ENCODE assay signal across 18 mouse cellular contexts in the genomic region with DNA sequence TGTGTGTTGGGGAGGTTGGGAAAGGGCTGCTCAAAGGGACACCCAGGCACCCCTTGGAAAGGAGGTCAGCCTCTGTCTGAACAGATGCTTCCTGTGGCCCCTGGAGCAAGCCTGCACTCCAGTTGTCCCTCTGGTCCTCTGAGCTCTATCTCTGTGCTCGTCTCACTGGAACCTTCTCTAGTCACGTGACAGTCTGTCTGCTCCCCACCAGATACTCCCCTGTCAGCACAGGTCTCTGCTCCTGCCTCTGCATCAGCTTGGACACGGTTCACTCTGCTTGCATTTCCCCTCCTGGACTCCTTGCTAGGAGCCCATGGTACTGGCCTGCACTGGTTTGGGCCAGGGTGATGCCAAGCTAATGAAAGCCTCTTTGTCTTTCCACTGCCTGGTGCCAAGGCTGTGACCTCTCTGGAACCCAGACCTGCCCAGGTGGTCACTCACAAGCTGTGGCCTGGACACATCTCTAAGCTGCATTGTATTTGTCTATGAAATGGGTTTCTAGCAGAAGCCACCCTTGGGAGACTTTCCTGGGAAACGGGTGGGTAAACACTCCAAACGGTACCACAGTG. TPM values are rescaled to one million over a fixed set of nuclear protein-coding genes. Genes with fewer than 3 reads are reported as not detected.
DNase-seq lines count a peak whose midpoint lies in the region; ATAC-seq and TF ChIP-seq lines count a peak whose summit lies in the region.
"Had no signal": no experiment of that assay in that cellular context is flagged by ENCODE, and none has a peak within 500 bp of the region (broad histone marks: within the 10 kb centered on the region; RNA-seq: fewer than 3 reads in every experiment).

No protein-coding gene starts in this region.

- DNase-seq in cerebellum, adult 2 months = peak; percentile 44 to 45
- no peak for DNase-seq in cerebellum, postnatal 14 days
- DNase-seq in layer of hippocampus, adult 2 months (ENCODE audit: low spot score in 2 of 2) = no peak
- no peak for DNase-seq in layer of hippocampus, adult 18-20 months (ENCODE audit: low spot score in 2 of 2)
- DNase-seq in liver, embryonic 11.5 days (ENCODE audit: low spot score) = no peak
- no peak for DNase-seq in layer of hippocampus, postnatal 14 days (ENCODE audit: low spot score in 2 of 2)
- DNase-seq: gastrocnemius, postnatal 10 days; heart, adult 2 months; lung, adult 18-20 months; lung, postnatal 4 days; retina, postnatal 1 day; right cerebral cortex, postnatal 4 days; thymus, postnatal 14 days had no signal

- TF ChIP-seq CTCF in cerebellum, adult 2 months (IDR thresholded peaks at IDR 0.05; ENCODE audit: borderline replicate concordance, insufficient read depth, low read depth, low read length) = no peak
- no peak for TF ChIP-seq CTCF in layer of hippocampus, adult 2 months (conservative IDR thresholded peaks at IDR 0.05)
- no peak for TF ChIP-seq CTCF in cortical plate, adult 2 months (IDR thresholded peaks at IDR 0.05; ENCODE audit: extremely low read depth, insufficient read depth, low read length)

- no peak for ATAC-seq in stomach, embryonic 16.5 days (ENCODE audit: insufficient read depth, low FRiP score)
- no peak for ATAC-seq in liver, embryonic 11.5 days (replicated peaks; ENCODE audit: low FRiP score)
- ATAC-seq: midbrain, embryonic 16.5 days had no signal

- H3K9me3 ChIP-seq in stomach, embryonic 16.5 days (replicated peaks; ENCODE audit: control insufficient read depth, low read length) = no peaks in the 10 kb centered on the region
- H3K9me3 ChIP-seq in liver, embryonic 11.5 days (ENCODE audit: control insufficient read depth, low read length) = no peaks in the 10 kb centered on the region
- H3K9me3 ChIP-seq: embryonic facial prominence, embryonic 15.5 days; kidney, embryonic 15.5 days had no signal

- 62% methylated on average over 5 of the region's 5 CpGs for whole genome bisulfite sequencing in cerebellum, adult 2 months
- 75% methylated on average over 5 of the region's 5 CpGs for WGBS in stomach, embryonic 16.5 days
- 66% methylated on average over 5 of the region's 5 CpGs for WGBS in liver, embryonic 11.5 days

- TF ChIP-seq POLR2A in cerebellum, adult 2 months (IDR thresholded peaks at IDR 0.05; ENCODE audit: borderline replicate concordance, insufficient read depth, low read length) = no peak
- no peak for TF ChIP-seq POLR2A in cortical plate, adult 2 months (IDR thresholded peaks at IDR 0.05; ENCODE audit: extremely low read depth, insufficient read depth, low read length)

- no peak overlapping the region for H3K27ac ChIP-seq in cerebellum, adult 2 months (ENCODE audit: insufficient read depth, low read length)
- peak overlapping the region; percentile 94 for H3K27ac ChIP-seq in layer of hippocampus, adult 2 months
- peak overlapping the region; percentile 45 for H3K27ac ChIP-seq in cortical plate, adult 2 months (ENCODE audit: insufficient read depth, low read length)
- H3K27ac ChIP-seq in stomach, embryonic 16.5 days (ENCODE audit: low read length) = no peak overlapping the region
- H3K27ac ChIP-seq in liver, embryonic 11.5 days (ENCODE audit: low read depth, low read length) = no peak overlapping the region
- H3K27ac ChIP-seq: heart, adult 2 months had no signal

- H3K4me2 ChIP-seq in stomach, embryonic 16.5 days (ENCODE audit: low read depth, low read length) = peak overlapping the region; percentile 43; the same call in 1 of the 2 replicates
- H3K4me2 ChIP-seq in liver, embryonic 11.5 days = no peak overlapping the region
- H3K4me2 ChIP-seq: embryonic facial prominence, embryonic 15.5 days had no signal

- H3K9ac ChIP-seq in stomach, embryonic 16.5 days (ENCODE audit: low read length) = no peak overlapping the region
- no peak overlapping the region for H3K9ac ChIP-seq in liver, embryonic 11.5 days (ENCODE audit: low read depth, low read length)
- H3K9ac ChIP-seq: embryonic facial prominence, embryonic 15.5 days had no signal

- H3K36me3 ChIP-seq in stomach, embryonic 16.5 days (ENCODE audit: control insufficient read depth, insufficient read depth, low read length) = no peaks in the 10 kb centered on the region
- H3K36me3 ChIP-seq in liver, embryonic 11.5 days (ENCODE audit: control insufficient read depth, insufficient read depth, low read length) = no peaks in the 10 kb centered on the region
- H3K36me3 ChIP-seq: embryonic facial prominence, embryonic 15.5 days; kidney, embryonic 15.5 days had no signal

- no peak overlapping the region for H3K4me3 ChIP-seq in cerebellum, adult 2 months (replicated peaks; ENCODE audit: insufficient read depth, low read depth, low read length)
- H3K4me3 ChIP-seq in layer of hippocampus, adult 2 months = peak overlapping the region; percentile 61; the same call in 1 of the 2 replicates
- peak overlapping the region; percentile 68; the same call in 1 of the 2 replicates for H3K4me3 ChIP-seq in cortical plate, adult 2 months (ENCODE audit: insufficient read depth, low read length)
- no peak overlapping the region for H3K4me3 ChIP-seq in stomach, embryonic 16.5 days (replicated peaks; ENCODE audit: low read length)
- H3K4me3 ChIP-seq in liver, embryonic 11.5 days (ENCODE audit: low read depth, low read length) = no peak overlapping the region
- H3K4me3 ChIP-seq: embryonic facial prominence, embryonic 15.5 days; heart, adult 2 months; kidney, embryonic 15.5 days had no signal

- peaks cover 36% of the 10 kb centered on the region for H3K4me1 ChIP-seq in cerebellum, adult 2 months (ENCODE audit: control insufficient read depth, insufficient read depth, low read length)
- peaks cover 7% of the 10 kb centered on the region for H3K4me1 ChIP-seq in cortical plate, adult 2 months (ENCODE audit: control insufficient read depth, insufficient read depth, low read length)
- peaks cover 24% of the 10 kb centered on the region for H3K4me1 ChIP-seq in stomach, embryonic 16.5 days (ENCODE audit: control insufficient read depth, insufficient read depth, low read length)
- H3K4me1 ChIP-seq in liver, embryonic 11.5 days (replicated peaks; ENCODE audit: control insufficient read depth, insufficient read depth, low read length) = no peaks in the 10 kb centered on the region

- no peaks in the 10 kb centered on the region for H3K27me3 ChIP-seq in cerebellum, adult 2 months (ENCODE audit: control insufficient read depth, insufficient read depth, low read length)
- no peaks in the 10 kb centered on the region for H3K27me3 ChIP-seq in stomach, embryonic 16.5 days (ENCODE audit: control insufficient read depth, insufficient read depth, low read length)
- peaks cover 5% of the 10 kb centered on the region for H3K27me3 ChIP-seq in liver, embryonic 11.5 days (replicated peaks; ENCODE audit: control insufficient read depth, insufficient read depth, low read length)
- H3K27me3 ChIP-seq: embryonic facial prominence, embryonic 15.5 days; kidney, embryonic 15.5 days had no signal

RNA-seq across cellular contexts. Expression of a gene that starts 1.1 kb away (rescaled TPM):
- 136 and 171 TPM in 2 replicates for polyA plus RNA-seq in cerebellum, adult 2 months (2012; rRNA removed)
- 100 to 1,000 TPM in 1 of 2 experiments, 10 to 100 TPM in 1; 96.3 to 103 TPM for total RNA-seq in layer of hippocampus, adult 2 months (2021)
- total RNA-seq in layer of hippocampus, adult 18-20 months (2021) = 100 to 1,000 TPM; 108 to 109 TPM
- 114 and 120 TPM in 2 replicates for polyA plus RNA-seq in cortical plate, adult 2 months (2012; rRNA removed)
- 29.2 and 31.2 TPM in 2 replicates for polyA plus RNA-seq in stomach, embryonic 16.5 days (2015; fragmentation: Nextera tagmentation; extraction: Ambion mirVana)
- polyA plus RNA-seq in liver, embryonic 11.5 days (2014; fragmentation: Nextera tagmentation; extraction: Ambion mirVana) = 16.2 and 20.0 TPM in 2 replicates
- 100 to 1,000 TPM; 113 to 114 TPM for total RNA-seq in layer of hippocampus, postnatal 14 days (2021)

Comparison
In these comparisons a context has a peak if more than half of its experiments do, and no peak if none do; other contexts are left out.
1. DNase-seq: peak in cerebellum, adult 2 months (2 of 2); none in cerebellum, postnatal 14 days (0 of 2), layer of hippocampus, adult 2 months (0 of 2), layer of hippocampus, adult 18-20 months (0 of 2), liver, embryonic 11.5 days (single experiment) and layer of hippocampus, postnatal 14 days (0 of 2).
2. H3K27ac ChIP-seq: peak in layer of hippocampus, adult 2 months (single experiment) and cortical plate, adult 2 months (single experiment); none in cerebellum, adult 2 months (single experiment), stomach, embryonic 16.5 days (single experiment) and liver, embryonic 11.5 days (single experiment).
3. H3K4me3 ChIP-seq: peak in layer of hippocampus, adult 2 months (single experiment) and cortical plate, adult 2 months (single experiment); none in cerebellum, adult 2 months (single experiment), stomach, embryonic 16.5 days (single experiment) and liver, embryonic 11.5 days (single experiment).